Mouse (Mus musculus) MEL (cell line): ENCODE measurements around the gene Ppm1d.

Source experiments
- CTCF ChIP-seq, 3 experiments: IDR thresholded peaks in 2 of 3; conservative IDR thresholded peaks in 1 of 3; 2 replicates each; pipeline ENCODE4 v1.5.1; 2011 to 2012; ENCODE audit warnings: low read length in 3 of 3, low read depth in 2 of 3, mild to moderate bottlenecking in 2 of 3, improper control_type of control experiment in 1 of 3, inconsistent platforms in 1 of 3, mixed read lengths in 1 of 3, moderate library complexity in 1 of 3; ENCODE audit not compliant: control insufficient read depth in 1 of 3, insufficient read depth in 1 of 3, poor library complexity in 1 of 3, severe bottlenecking in 1 of 3
- HCFC1 ChIP-seq: IDR thresholded peaks from 2 replicates; pipeline ENCODE4 v1.6.1; 2012; ENCODE audit warnings: low read depth, mild to moderate bottlenecking, inconsistent platforms, low read length, improper control_type of control experiment, moderate library complexity
- MAX ChIP-seq: IDR thresholded peaks from 2 replicates; pipeline ENCODE4 v1.6.1; 2011; ENCODE audit warnings: low read length, improper control_type of control experiment
- UBTF ChIP-seq: IDR thresholded peaks from 2 replicates; pipeline ENCODE4 v1.6.1; 2012; ENCODE audit warnings: low read depth, mild to moderate bottlenecking, inconsistent platforms, low read length, improper control_type of control experiment, moderate library complexity, borderline replicate concordance; ENCODE audit not compliant: insufficient read depth

- TF ChIP-seq UBTF (no peak), HCFC1 (no peak), CTCF (IDR thresholded peaks at IDR 0.05 in 2 of 3, conservative IDR thresholded peaks at IDR 0.05 in 1 of 3; ENCODE audit: control insufficient read depth in 1 of 3, insufficient read depth in 1 of 3, low read depth in 2 of 3, low read length in 3 of 3, poor library complexity in 1 of 3, severe bottlenecking in 1 of 3) (no peak), MAX (no peak)
These were observed 42.8 kb downstream of the Ppm1d start for GRCm38 (mm10) chr11:85353819-85354218.
